Mouse (Mus musculus): ENCODE results near the gene Speer4e. TPM values are rescaled to one million over a fixed set of nuclear protein-coding genes. Genes with fewer than 3 reads are reported as not detected.

The Speer4e gene
- polyA plus RNA-seq, 1 experiment from 2014 or later, result not detected

Other genes with a start within 250 kb of the Speer4e start
- gene Gm9758, start 23.5 kb downstream of the Speer4e start, polyA plus RNA-seq (2015; fragmentation: Nextera tagmentation; extraction: Ambion mirVana), result not detected in 2 replicates
- gene Gm10354, start 40.5 kb upstream of the Speer4e start, polyA plus RNA-seq (2015; fragmentation: Nextera tagmentation; extraction: Ambion mirVana), result 0.18 TPM in 1 of 2 replicates, not detected in the other
- gene Gm17019, start 94.6 kb upstream of the Speer4e start, polyA plus RNA-seq (2015; fragmentation: Nextera tagmentation; extraction: Ambion mirVana), result not detected in 2 replicates

Data from thymus, postnatal 0 days (tissue).